Mouse (Mus musculus) intestine, embryonic 14.5 days (tissue): ENCODE results near the gene Akap1. TPM values are rescaled to one million over a fixed set of nuclear protein-coding genes. Genes with fewer than 3 reads are reported as not detected.

Experiments used
- ATAC-seq: fragments of 200-750 bp; cut with Nextera tagmentation; replicated peaks from 2 replicates; pipeline ENCODE4 v1.8.0; 2017; ENCODE audit warnings: low read depth, moderate number of reproducible peaks, moderate TSS enrichment, moderate library complexity; ENCODE audit not compliant: low FRiP score, low TSS enrichment
- DNase-seq: peaks from one replicate; pipeline ENCODE4 v3.0.0-alpha.2; 2018; ENCODE audit warnings: low spot score
- H3K27ac ChIP-seq: fragments of 300-500 bp; sonication (generic); 2 replicates; pipeline ENCODE4 v1.5.1; 2014; ENCODE audit warnings: low read depth, mild to moderate bottlenecking, control low read depth
- H3K27me3 ChIP-seq: fragments of 300-500 bp; sonication (generic); replicated peaks from 2 replicates; pipeline ENCODE4 v1.6.1; 2014; ENCODE audit warnings: low read length, control low read depth; ENCODE audit not compliant: control insufficient read depth, insufficient read depth
- H3K36me3 ChIP-seq: fragments of 300-500 bp; sonication (generic); 2 replicates; pipeline ENCODE4 v1.6.1; 2014; ENCODE audit warnings: low read length, control low read depth; ENCODE audit not compliant: control insufficient read depth, insufficient read depth
- H3K4me1 ChIP-seq: fragments of 300-500 bp; sonication (generic); replicated peaks from 2 replicates; pipeline ENCODE4 v1.6.1; 2014; ENCODE audit warnings: low read length, control low read depth, mixed read lengths; ENCODE audit not compliant: control insufficient read depth, insufficient read depth
- H3K4me2 ChIP-seq: fragments of 300-500 bp; sonication (generic); 2 replicates; pipeline ENCODE4 v1.6.1; 2014; ENCODE audit warnings: low read length
- H3K4me3 ChIP-seq: fragments of 300-500 bp; sonication (generic); 2 replicates; pipeline ENCODE4 v1.5.1; 2014; ENCODE audit warnings: low read depth, low read length, control low read depth, mixed read lengths
- H3K9ac ChIP-seq: fragments of 300-500 bp; sonication (generic); 2 replicates; pipeline ENCODE4 v1.6.1; 2014; ENCODE audit warnings: mild to moderate bottlenecking, low read length
- H3K9me3 ChIP-seq: fragments of 300-500 bp; sonication (generic); 2 replicates; pipeline ENCODE4 v1.6.1; 2016; ENCODE audit warnings: low read length, control low read depth; ENCODE audit not compliant: control insufficient read depth
- WGBS: fragments of 180-500 bp; shearing (Covaris S2); extraction: QIAGEN DNeasy Blood & Tissue Kit; methylation state at CpG from one replicate; pipeline ENCODE4 v1.1.7; 2014; 5-methylcytosine and 5-hydroxymethylcytosine counted together
- polyA plus RNA-seq: library from polyadenylated mRNA; unstranded; fragments of >200 nt; fragmentation: Nextera tagmentation; extraction: Ambion mirVana; gene quantifications from 2 replicates; pipeline ENCODE4 v1.2.1, GENCODE M21; 2014

The Akap1 gene
- polyA plus RNA-seq, 1 experiment from 2014 or later: 28.2 TPM

GRCm38 (mm10) chr11:88834134-88834533, 30.3 kb downstream of the Akap1 start:
- DNase-seq (no peak), ATAC-seq (no peak)
- H3K36me3 ChIP-seq: peaks cover 80% of the 10 kb centered on the region
- no peak overlapping the region for H3K4me3 ChIP-seq
- no peaks in the 10 kb centered on the region for H3K27me3 ChIP-seq
- H3K4me1 ChIP-seq: no peaks in the 10 kb centered on the region
- H3K9me3 ChIP-seq: no peaks in the 10 kb centered on the region
- no peak overlapping the region for H3K4me2 ChIP-seq
- WGBS: 88% methylated on average over 14 of the region's 14 CpGs
- H3K9ac ChIP-seq: no peak overlapping the region
- no peak overlapping the region for H3K27ac ChIP-seq

DNA sequence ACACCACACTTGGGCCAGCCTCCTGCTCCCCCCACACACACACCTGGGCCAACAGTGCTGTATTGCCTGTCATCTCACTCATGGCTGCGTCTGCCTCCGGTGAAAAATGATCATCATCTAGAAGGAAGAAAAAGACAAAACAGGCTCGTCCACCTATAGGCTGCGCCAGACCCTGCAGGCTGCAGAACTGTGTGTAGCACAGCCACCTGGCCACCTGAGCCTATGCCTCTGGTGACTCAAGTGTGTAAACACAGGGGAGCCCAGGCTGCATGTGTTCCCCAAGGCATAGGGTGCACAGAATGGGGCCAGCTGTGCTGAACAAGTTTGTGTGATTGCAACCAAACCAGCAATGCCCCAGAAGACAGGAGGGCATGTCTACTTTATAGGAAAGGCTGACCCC, 31.3 kb downstream of the Akap1 start:
- H3K27me3 ChIP-seq: no peaks in the 10 kb centered on the region
- DNase-seq: no peak
- no peaks in the 10 kb centered on the region for H3K9me3 ChIP-seq
- H3K4me2 ChIP-seq: no peak overlapping the region
- no peak overlapping the region for H3K9ac ChIP-seq
- H3K4me1 ChIP-seq: no peaks in the 10 kb centered on the region
- ATAC-seq: 0 out of 2 replicates have a peak, but pooled peaks have one; percentile 36
- H3K36me3 ChIP-seq: peaks cover 70% of the 10 kb centered on the region
- no peak overlapping the region for H3K4me3 ChIP-seq
- WGBS: 61% methylated on average over 4 of the region's 4 CpGs
- H3K27ac ChIP-seq: no peak overlapping the region

- H3K9ac ChIP-seq: no peak overlapping the region
- no peaks in the 10 kb centered on the region for H3K27me3 ChIP-seq
- H3K9me3 ChIP-seq: no peaks in the 10 kb centered on the region
- no peak overlapping the region for H3K27ac ChIP-seq
- ATAC-seq: no peak
- DNase-seq: peak; percentile 62
- H3K4me3 ChIP-seq: no peak overlapping the region
- H3K4me2 ChIP-seq: no peak overlapping the region
- no peaks in the 10 kb centered on the region for H3K4me1 ChIP-seq
- H3K36me3 ChIP-seq: peaks cover 46% of the 10 kb centered on the region
- 96% methylated on average over 2 of the region's 2 CpGs for WGBS
Observed at GRCm38 (mm10) chr11:88830257-88830804, 34.1 kb downstream of the Akap1 start.

DNA sequence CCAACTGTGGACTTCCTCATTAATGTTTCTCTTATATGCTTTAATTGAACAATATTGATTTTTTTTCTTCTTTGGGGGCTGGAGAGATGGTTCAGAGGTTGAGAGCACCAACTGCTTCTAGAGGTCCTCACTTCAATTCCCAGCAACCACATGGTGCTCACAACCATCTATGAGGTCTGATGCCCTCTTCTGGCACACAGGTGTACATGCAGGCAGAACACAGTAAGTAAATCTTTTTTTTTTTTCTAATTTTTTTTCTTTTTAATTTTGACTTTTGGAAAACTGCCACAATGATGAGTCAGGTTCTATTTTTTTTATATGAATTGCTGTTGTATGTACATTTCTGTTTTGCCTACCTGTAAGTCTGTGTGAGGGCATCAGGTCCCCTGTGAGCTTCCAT, 35.9 kb downstream of the Akap1 start:
- Histone ChIP-seq H3K9me3 (no peaks in the 10 kb centered on the region), H3K4me1 (no peaks in the 10 kb centered on the region), H3K27ac (no peak overlapping the region)

GRCm38 (mm10) chr11:88825909-88826308, 38.5 kb downstream of the Akap1 start:
- no peaks in the 10 kb centered on the region for H3K9me3 ChIP-seq
- H3K27me3 ChIP-seq: peaks cover 9% of the 10 kb centered on the region; the same call in 1 of the 2 replicates
- H3K4me3 ChIP-seq: no peak overlapping the region
- ATAC-seq: no peak
- no peak overlapping the region for H3K4me2 ChIP-seq
- DNase-seq: no peak
- peaks cover 13% of the 10 kb centered on the region; the same call in 1 of the 2 replicates for H3K36me3 ChIP-seq
- no peak overlapping the region for H3K27ac ChIP-seq
- 40% methylated on average over 7 of the region's 7 CpGs for WGBS
- H3K9ac ChIP-seq: no peak overlapping the region
- peaks cover 4% of the 10 kb centered on the region for H3K4me1 ChIP-seq

More for the DNA sequence above, 35.9 kb downstream of the Akap1 start:
- peaks cover 29% of the 10 kb centered on the region for H3K36me3 ChIP-seq
- no peak overlapping the region for H3K4me3 ChIP-seq
- DNase-seq: no peak
- no peaks in the 10 kb centered on the region for H3K27me3 ChIP-seq
- no peak for ATAC-seq
- no peak overlapping the region for H3K4me2 ChIP-seq
- H3K9ac ChIP-seq: no peak overlapping the region

DNA sequence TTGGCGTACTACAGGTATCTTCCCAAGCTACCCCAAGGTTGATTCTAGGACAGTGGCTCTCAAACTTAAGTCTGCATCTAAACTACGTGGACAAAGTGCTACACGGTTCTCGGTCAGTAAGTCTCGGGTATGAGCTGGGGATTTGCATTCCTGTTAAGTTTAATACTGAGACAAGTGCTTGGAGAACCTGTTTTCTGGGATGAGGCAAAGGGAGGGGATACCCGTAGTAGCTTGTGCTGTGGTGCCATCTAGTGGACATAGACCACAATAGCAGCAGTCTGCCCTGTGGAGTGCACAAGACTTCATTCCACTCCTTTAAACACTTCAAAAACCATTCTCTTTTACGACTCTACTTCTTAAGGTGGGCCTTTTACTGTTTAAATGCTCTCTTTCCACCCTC, 41.4 kb downstream of the Akap1 start:
- peak; percentile 87 for DNase-seq
- peak; percentile 35; the same call in 1 of the 2 replicates for ATAC-seq
- 1% methylated on average over 7 of the region's 7 CpGs for WGBS

GRCm38 (mm10) chr11:88822526-88822925, 41.9 kb downstream of the Akap1 start:
- 23% methylated on average over 5 of the region's 5 CpGs for WGBS
- DNase-seq: no peak

More for the DNA sequence above, 41.4 kb downstream of the Akap1 start:
- Histone ChIP-seq H3K27me3 (peaks cover 9% of the 10 kb centered on the region; the same call in 1 of the 2 replicates), H3K4me3 (no peak overlapping the region), H3K4me2 (peak overlapping the region; percentile 46), H3K4me1 (peaks cover 11% of the 10 kb centered on the region), H3K9me3 (no peaks in the 10 kb centered on the region), H3K9ac (no peak overlapping the region), H3K27ac (no peak overlapping the region), H3K36me3 (no peaks in the 10 kb centered on the region)

DNA sequence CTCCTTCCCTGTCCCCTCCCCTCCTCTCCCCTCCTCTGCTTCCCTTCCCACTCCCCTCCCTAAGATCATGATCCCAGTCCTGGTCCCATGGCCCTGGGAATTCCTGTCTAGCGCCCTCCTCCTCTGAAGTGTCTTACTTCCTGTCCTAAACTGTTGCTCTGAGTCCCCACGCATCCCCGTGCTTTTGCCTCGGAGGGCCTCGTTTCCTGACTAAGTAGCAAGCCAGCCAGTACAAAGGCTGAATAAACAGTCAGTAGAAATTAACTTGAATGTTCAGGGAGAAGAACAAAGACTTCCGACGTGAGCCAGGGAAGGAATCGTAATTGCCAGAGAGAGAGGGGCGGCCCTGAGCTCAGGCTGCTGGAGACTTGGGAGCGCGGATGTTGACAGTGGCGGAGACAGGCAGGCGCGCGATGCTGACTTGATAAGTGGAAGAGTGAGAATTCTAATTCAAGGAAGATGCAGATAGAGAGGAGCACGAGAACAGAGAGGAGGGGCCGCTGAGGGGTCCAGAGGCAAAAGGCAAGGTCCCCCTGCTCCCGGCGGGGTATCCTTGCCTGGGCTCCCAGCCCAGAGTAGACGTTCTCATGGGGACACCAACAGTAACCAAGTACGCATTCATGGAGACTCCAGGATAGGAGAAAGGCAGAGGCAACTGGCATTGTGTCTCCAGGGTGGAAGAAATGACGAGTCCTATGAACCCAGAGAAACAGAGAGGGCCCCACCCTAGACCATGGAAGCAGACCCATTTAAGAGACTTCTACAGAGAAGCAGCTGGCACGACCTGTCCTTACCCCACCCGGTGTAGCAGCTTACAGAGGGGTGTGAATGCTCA, 43.4 kb downstream of the Akap1 start:
- 10% methylated on average over 24 of the region's 24 CpGs for WGBS
- no peaks in the 10 kb centered on the region for H3K36me3 ChIP-seq
- peak overlapping the region; percentile 9; the same call in 1 of the 2 replicates for H3K4me3 ChIP-seq
- H3K4me1 ChIP-seq: peaks cover 11% of the 10 kb centered on the region
- no peak overlapping the region for H3K9ac ChIP-seq
- no peak for ATAC-seq
- H3K27ac ChIP-seq: no peak overlapping the region
- peaks cover 9% of the 10 kb centered on the region; the same call in 1 of the 2 replicates for H3K27me3 ChIP-seq
- H3K9me3 ChIP-seq: no peaks in the 10 kb centered on the region
- H3K4me2 ChIP-seq: peak overlapping the region; percentile 36
- peak; percentile 63 for DNase-seq

More at GRCm38 (mm10) chr11:88822526-88822925, 41.9 kb downstream of the Akap1 start:
- ATAC-seq: no peak
- Histone ChIP-seq H3K9me3 (no peaks in the 10 kb centered on the region), H3K27me3 (peaks cover 9% of the 10 kb centered on the region; the same call in 1 of the 2 replicates), H3K9ac (no peak overlapping the region), H3K4me2 (peak overlapping the region; percentile 46), H3K4me1 (peaks cover 11% of the 10 kb centered on the region), H3K4me3 (no peak overlapping the region), H3K27ac (no peak overlapping the region), H3K36me3 (no peaks in the 10 kb centered on the region)
